Mouse (Mus musculus) ES-Bruce4 (cell line): Measurements from ENCODE around the gene Map3k4.

Experiments
- CTCF ChIP-seq: IDR thresholded peaks from one replicate; pipeline ENCODE4 v1.8.1; 2011; ENCODE audit warnings: low read depth, low read length
- EP300 ChIP-seq: IDR thresholded peaks from 2 replicates; pipeline ENCODE4 v1.6.1; 2011; ENCODE audit warnings: low read depth, low read length; ENCODE audit not compliant: insufficient read depth
- POLR2A ChIP-seq: IDR thresholded peaks from one replicate; pipeline ENCODE4 v1.8.1; 2011; ENCODE audit warnings: low read length; ENCODE audit not compliant: insufficient read depth

DNA sequence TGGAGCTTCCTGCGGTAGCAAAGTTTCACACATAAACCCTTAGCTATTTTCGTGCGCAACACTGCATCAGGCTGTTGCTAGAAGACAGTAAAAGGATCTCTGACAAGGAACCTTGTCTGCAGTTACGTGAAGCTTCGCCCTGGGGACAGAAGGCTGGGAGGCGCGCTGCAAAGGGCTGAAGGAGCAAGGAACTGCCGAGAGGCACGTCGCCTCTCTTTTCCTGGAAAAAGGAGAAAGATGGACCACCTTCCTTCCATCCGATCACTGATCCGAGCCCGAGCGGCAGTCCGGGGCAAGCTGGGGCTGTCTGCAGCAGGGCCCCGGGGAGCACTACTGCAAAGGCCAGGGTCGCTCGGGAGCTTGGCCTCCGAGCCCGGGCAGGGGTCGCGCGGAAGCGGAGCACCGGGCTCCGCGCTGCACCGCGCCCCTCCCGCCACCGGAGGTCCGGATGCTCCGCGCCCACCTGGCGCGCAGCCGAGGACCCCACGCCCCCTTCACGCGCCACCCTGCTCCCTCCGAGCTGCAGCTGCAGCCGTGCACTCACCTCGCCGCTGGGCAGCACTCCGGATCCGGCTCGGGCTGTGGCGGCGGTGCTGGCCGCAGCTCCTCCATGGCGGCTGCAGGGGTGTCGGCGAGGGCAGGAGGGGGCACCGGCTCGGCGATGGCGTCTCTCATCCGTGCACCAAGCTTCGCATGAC is 493 bp downstream of the Map3k4 start:
- TF ChIP-seq CTCF, result no peak
- TF ChIP-seq EP300, result no peak
- TF ChIP-seq POLR2A, result no peak
